Mouse (Mus musculus): ENCODE measurements around the gene Aldh3b3.

DNA sequence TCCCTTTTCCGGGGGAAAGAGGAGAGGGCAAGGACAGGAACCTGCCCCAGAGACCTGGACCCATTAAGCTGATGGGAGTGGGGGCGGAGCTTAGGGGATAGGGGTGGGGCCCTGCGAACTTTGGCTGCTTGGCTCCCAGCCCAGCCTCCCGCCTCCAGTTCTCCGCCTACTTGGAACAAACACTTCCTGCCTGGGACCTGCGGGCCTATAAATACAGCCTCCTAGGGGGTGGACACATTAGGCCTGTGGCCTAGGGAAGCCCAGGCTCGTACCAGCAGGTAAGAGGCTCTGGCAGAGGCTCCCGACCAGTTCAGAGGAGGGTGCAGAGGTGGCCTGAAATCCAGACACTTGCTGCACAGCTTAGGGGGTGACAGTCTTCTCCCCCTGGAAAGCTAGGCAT is 27.9 kb downstream of the Aldh3b3 start, which contains the start of gene Acy3:
- TF ChIP-seq CTCF (IDR thresholded peaks at IDR 0.05) = no peak
- no peak for TF ChIP-seq EP300 (IDR thresholded peaks at IDR 0.05)
